Mouse (Mus musculus) MEL (cell line): ENCODE measurements around the gene Fxn. TPM values are rescaled to one million over a fixed set of nuclear protein-coding genes. Genes with fewer than 3 reads are reported as not detected.

Experiments
- DNase-seq: peaks from one replicate; pipeline ENCODE4 v3.0.0; 2011; ENCODE audit warnings: low read depth, low spot score
- H3K27ac ChIP-seq: 2 replicates; pipeline ENCODE4 v1.5.1; 2012; ENCODE audit warnings: low read depth, mild to moderate bottlenecking, control low read depth, low read length, moderate library complexity; ENCODE audit not compliant: control insufficient read depth
- H3K27me3 ChIP-seq, 2 experiments: fragments of 150-350 bp in 1 of 2; sonication (generic) in 1 of 2; 2 replicates each; pipeline ENCODE4 v1.6.1; 2012; ENCODE audit warnings: low read length in 2 of 2, mild to moderate bottlenecking in 2 of 2, improper control_type of control experiment in 1 of 2, moderate library complexity in 1 of 2; ENCODE audit not compliant: insufficient read depth in 2 of 2, control insufficient read depth in 1 of 2
- H3K36me3 ChIP-seq, 2 experiments: 2 replicates each; pipeline ENCODE4 v1.6.1; 2012 to 2014; ENCODE audit warnings: low read length in 2 of 2, improper control_type of control experiment in 1 of 2, inconsistent platforms in 1 of 2, mild to moderate bottlenecking in 1 of 2; ENCODE audit not compliant: insufficient read depth in 2 of 2, control insufficient read depth in 1 of 2
- H3K4me1 ChIP-seq, 2 experiments: fragments of 150-350 bp in 1 of 2; sonication (generic) in 1 of 2; 2 replicates each; pipeline ENCODE4 v1.6.1; 2012; ENCODE audit warnings: low read length in 2 of 2, improper control_type of control experiment in 1 of 2, mild to moderate bottlenecking in 1 of 2; ENCODE audit not compliant: insufficient read depth in 2 of 2, control insufficient read depth in 1 of 2
- H3K4me3 ChIP-seq, 2 experiments: fragments of 150-350 bp in 1 of 2; sonication (generic) in 1 of 2; 2 replicates each; pipeline ENCODE4 v1.5.1; 2012; ENCODE audit warnings: low read depth in 2 of 2, low read length in 2 of 2, mild to moderate bottlenecking in 2 of 2, moderate library complexity in 2 of 2, control low read depth in 1 of 2, improper control_type of control experiment in 1 of 2; ENCODE audit not compliant: control insufficient read depth in 1 of 2, insufficient read depth in 1 of 2
- H3K79me2 ChIP-seq: 2 replicates; pipeline ENCODE4 v1.6.1; 2012; ENCODE audit warnings: mild to moderate bottlenecking, low read length, moderate library complexity; ENCODE audit not compliant: control insufficient read depth, poor library complexity, insufficient read depth
- H3K9ac ChIP-seq: 2 replicates; pipeline ENCODE4 v1.6.1; 2012; ENCODE audit warnings: low read depth, mild to moderate bottlenecking, control low read depth, low read length, moderate library complexity; ENCODE audit not compliant: control insufficient read depth, poor library complexity, severe bottlenecking
- H3K9me3 ChIP-seq: fragments of 150-350 bp; sonication (generic); replicated peaks from 2 replicates; pipeline ENCODE4 v1.6.1; 2012; ENCODE audit warnings: mild to moderate bottlenecking, low read length, improper control_type of control experiment, moderate library complexity; ENCODE audit not compliant: insufficient read depth
- BHLHE40 ChIP-seq: IDR thresholded peaks from 2 replicates; pipeline ENCODE4 v1.6.1; 2012; ENCODE audit warnings: low read depth, mild to moderate bottlenecking, inconsistent platforms, low read length, improper control_type of control experiment, borderline replicate concordance
- E2F4 ChIP-seq: IDR thresholded peaks from 2 replicates; pipeline ENCODE4 v1.6.1; 2011; ENCODE audit warnings: low read depth, low read length, improper control_type of control experiment, borderline replicate concordance
- HCFC1 ChIP-seq: IDR thresholded peaks from 2 replicates; pipeline ENCODE4 v1.6.1; 2012; ENCODE audit warnings: low read depth, mild to moderate bottlenecking, inconsistent platforms, low read length, improper control_type of control experiment, moderate library complexity
- KAT2A ChIP-seq: conservative IDR thresholded peaks from 2 replicates; pipeline ENCODE4 v1.6.1; 2012; ENCODE audit warnings: low read depth, low read length, improper control_type of control experiment, inconsistent platforms
- MAFK ChIP-seq: IDR thresholded peaks from 2 replicates; pipeline ENCODE4 v1.6.1; 2011; ENCODE audit warnings: low read depth, mild to moderate bottlenecking, low read length, improper control_type of control experiment, borderline replicate concordance
- MAX ChIP-seq: IDR thresholded peaks from 2 replicates; pipeline ENCODE4 v1.6.1; 2011; ENCODE audit warnings: low read length, improper control_type of control experiment
- MAZ ChIP-seq: IDR thresholded peaks from 2 replicates; pipeline ENCODE4 v1.6.1; 2012; ENCODE audit warnings: low read depth, mild to moderate bottlenecking, inconsistent platforms, low read length, improper control_type of control experiment
- MXI1 ChIP-seq: IDR thresholded peaks from 2 replicates; pipeline ENCODE4 v1.6.1; 2011; ENCODE audit warnings: mild to moderate bottlenecking, low read depth, low read length, improper control_type of control experiment
- MYB ChIP-seq: IDR thresholded peaks from 2 replicates; pipeline ENCODE4 v1.6.1; 2011; ENCODE audit warnings: mild to moderate bottlenecking, low read depth, low read length, improper control_type of control experiment
- MYC ChIP-seq: IDR thresholded peaks from 2 replicates; pipeline ENCODE4 v1.6.1; 2011; ENCODE audit warnings: low read depth, mild to moderate bottlenecking, low read length, improper control_type of control experiment, moderate library complexity
- NELFE ChIP-seq: IDR thresholded peaks from 2 replicates; pipeline ENCODE4 v1.6.1; 2011; ENCODE audit warnings: low read depth, low read length, improper control_type of control experiment
- NRF1 ChIP-seq: IDR thresholded peaks from 2 replicates; pipeline ENCODE4 v1.6.1; 2014; ENCODE audit warnings: low read depth, mild to moderate bottlenecking, inconsistent platforms, low read length, improper control_type of control experiment, moderate library complexity; ENCODE audit not compliant: poor library complexity, insufficient read depth, severe bottlenecking
- POLR2A ChIP-seq, 2 experiments: IDR thresholded peaks; 2 replicates each; pipeline ENCODE4 v1.6.1; 2011 to 2012; ENCODE audit warnings: low read length in 2 of 2, mild to moderate bottlenecking in 2 of 2, control low read depth in 1 of 2, improper control_type of control experiment in 1 of 2, low read depth in 1 of 2, moderate library complexity in 1 of 2; ENCODE audit not compliant: control insufficient read depth in 1 of 2, insufficient read depth in 1 of 2, poor library complexity in 1 of 2
- RAD21 ChIP-seq: IDR thresholded peaks from 2 replicates; pipeline ENCODE4 v1.6.1; 2011; ENCODE audit warnings: mild to moderate bottlenecking, low read depth, low read length, improper control_type of control experiment
- SMC3 ChIP-seq: IDR thresholded peaks from 2 replicates; pipeline ENCODE4 v1.6.1; 2011; ENCODE audit warnings: low read depth, low read length, improper control_type of control experiment
- TBP ChIP-seq: IDR thresholded peaks from 2 replicates; pipeline ENCODE4 v1.8.0; 2011; ENCODE audit warnings: low read depth, low read length, improper control_type of control experiment
- TCF12 ChIP-seq: IDR thresholded peaks from 2 replicates; pipeline ENCODE4 v1.6.1; 2014; ENCODE audit warnings: low read depth, mild to moderate bottlenecking, inconsistent platforms, low read length, improper control_type of control experiment, moderate library complexity
- UBTF ChIP-seq: IDR thresholded peaks from 2 replicates; pipeline ENCODE4 v1.6.1; 2012; ENCODE audit warnings: low read depth, mild to moderate bottlenecking, inconsistent platforms, low read length, improper control_type of control experiment, moderate library complexity, borderline replicate concordance; ENCODE audit not compliant: insufficient read depth
- USF1 ChIP-seq: IDR thresholded peaks from 2 replicates; pipeline ENCODE4 v1.6.1; 2014; ENCODE audit warnings: low read depth, mild to moderate bottlenecking, inconsistent platforms, low read length, improper control_type of control experiment, moderate library complexity
- USF2 ChIP-seq, 2 experiments: IDR thresholded peaks; 2 replicates each; pipeline ENCODE4 v1.6.1; 2011 to 2012; ENCODE audit warnings: improper control_type of control experiment in 2 of 2, low read length in 2 of 2, borderline replicate concordance in 1 of 2, inconsistent platforms in 1 of 2, low read depth in 1 of 2, mild to moderate bottlenecking in 1 of 2; ENCODE audit not compliant: insufficient read depth in 1 of 2
- ZKSCAN1 ChIP-seq: IDR thresholded peaks from 2 replicates; pipeline ENCODE4 v1.6.1; 2012; ENCODE audit warnings: low read depth, mild to moderate bottlenecking, inconsistent platforms, low read length, improper control_type of control experiment, moderate library complexity
- polyA plus RNA-seq, 2 experiments: library from polyadenylated mRNA; stranded (reverse) in 1 of 2; unstranded in 1 of 2; fragments of >175 nt in 1 of 2; fragments of >200 nt in 1 of 2; gene quantifications; 2 replicates each; pipeline versions ENCODE4 v1.2.1 to v1.2.4; 2012; ENCODE audit warnings: low replicate concordance in 2 of 2, low read depth in 1 of 2; ENCODE audit not compliant: insufficient read length in 2 of 2, insufficient read depth in 1 of 2, missing spikeins in 1 of 2
- total RNA-seq: library from RNA; depleted of rRNA; stranded (reverse); fragments of 300-350 nt; gene quantifications from 2 replicates; pipeline ENCODE4 v1.2.3, GENCODE M21; 2012

Gene Fxn
- total and polyA plus RNA-seq, 3 experiments: 53.7 to 83.7 TPM; not detected in 1

DNA sequence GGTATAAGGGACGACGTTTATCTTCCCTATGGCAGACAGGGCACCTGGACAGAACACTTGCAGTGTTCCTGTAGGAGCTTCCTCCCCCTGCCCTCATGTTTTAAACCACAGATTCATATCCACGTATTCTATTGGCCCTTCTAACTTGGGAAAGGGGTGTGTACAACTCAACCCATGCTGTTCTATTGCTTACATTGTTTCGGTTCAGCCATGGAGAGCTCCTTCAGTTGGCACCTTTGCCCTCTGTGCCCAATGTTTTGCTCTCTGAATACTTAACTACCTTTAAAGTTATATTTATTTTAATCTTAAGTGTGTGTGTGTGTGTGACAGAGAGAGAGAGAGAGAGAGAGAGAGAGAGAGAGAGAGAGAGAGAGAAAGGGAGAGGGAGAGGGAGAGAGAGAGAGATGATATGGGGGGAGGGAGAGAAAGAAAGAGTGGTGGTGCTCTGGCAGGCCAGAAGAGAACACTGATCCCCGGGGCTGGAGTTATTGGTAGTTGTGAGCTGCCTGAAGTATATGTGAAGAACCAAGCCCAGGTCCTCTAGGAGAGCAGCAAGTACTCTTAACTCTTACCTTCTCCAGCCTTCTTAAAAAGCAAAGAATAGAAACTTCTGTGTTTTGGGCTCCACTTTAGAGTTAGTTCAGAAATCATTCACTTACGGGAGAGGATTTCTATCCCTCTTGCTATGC, 41.0 kb upstream of the Fxn start:
- DNase-seq: no peak
- Histone ChIP-seq H3K4me3 (no peak overlapping the region), H3K27me3 (no peaks in the 10 kb centered on the region), H3K27ac (no peak overlapping the region), H3K36me3 (no peaks in the 10 kb centered on the region), H3K4me1 (no peaks in the 10 kb centered on the region), H3K9me3 (no peaks in the 10 kb centered on the region), H3K9ac (no peak overlapping the region), H3K79me2 (no peaks in the 10 kb centered on the region)
- no peak for TF ChIP-seq SMC3
- no peak for TF ChIP-seq TBP
- no peak for TF ChIP-seq USF1
- no peak for TF ChIP-seq UBTF
- TF ChIP-seq USF2 (IDR thresholded peaks at IDR 0.05; ENCODE audit: borderline replicate concordance in 1 of 2, insufficient read depth in 1 of 2, low read depth in 1 of 2, low read length in 2 of 2): no peak
- TF ChIP-seq RAD21: no peak
- no peak for TF ChIP-seq HCFC1
- TF ChIP-seq MYB: no peak
- no peak for TF ChIP-seq MYC
- no peak for TF ChIP-seq NRF1
- TF ChIP-seq E2F4: no peak
- TF ChIP-seq MAFK: no peak
- TF ChIP-seq ZKSCAN1: no peak
- no peak for TF ChIP-seq NELFE
- no peak for TF ChIP-seq POLR2A (IDR thresholded peaks at IDR 0.05; ENCODE audit: control insufficient read depth in 1 of 2, insufficient read depth in 1 of 2, low read depth in 1 of 2, low read length in 2 of 2, poor library complexity in 1 of 2)
- TF ChIP-seq TCF12: no peak
- TF ChIP-seq BHLHE40: no peak
- TF ChIP-seq, all 39 proteins: peak for 0

DNA sequence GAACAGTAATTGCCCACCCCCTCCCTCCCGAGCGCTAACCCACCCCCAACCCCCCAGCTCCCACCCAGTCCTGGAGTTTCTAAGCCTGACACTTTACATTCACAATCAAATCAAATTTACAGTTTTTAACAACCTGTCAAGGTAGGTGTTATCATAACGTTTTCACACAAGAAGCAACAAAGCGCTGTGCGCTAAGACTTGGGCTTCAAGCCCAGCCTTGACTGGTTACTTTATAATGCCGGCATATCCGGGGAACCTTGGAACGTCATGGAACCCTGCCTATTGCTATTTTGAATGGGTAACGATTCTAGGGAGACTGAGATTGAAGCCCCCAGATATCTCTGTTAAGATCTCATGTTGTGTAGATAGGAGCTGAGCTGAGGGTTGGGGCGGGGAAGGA, 37.8 kb upstream of the Fxn start:
- Histone ChIP-seq H3K4me1 (no peaks in the 10 kb centered on the region), H3K36me3 (no peaks in the 10 kb centered on the region), H3K27me3 (no peaks in the 10 kb centered on the region), H3K9ac (no peak overlapping the region), H3K4me3 (no peak overlapping the region), H3K9me3 (no peaks in the 10 kb centered on the region), H3K79me2 (no peaks in the 10 kb centered on the region), H3K27ac (no peak overlapping the region)
- no peak for DNase-seq
- TF ChIP-seq KAT2A (no peak), MAZ (no peak), MAX (no peak), MXI1 (no peak)
